Mouse (Mus musculus) liver, adult 2 months (tissue): ENCODE data around the gene Glrx5.

Source experiments
- CTCF ChIP-seq: fragments of 200-500 bp; IDR thresholded peaks from 2 replicates; pipeline ENCODE4 v1.5.1; 2011; ENCODE audit warnings: low read depth, low read length, control low read depth
- POLR2A ChIP-seq: fragments of 200-500 bp; IDR thresholded peaks from 2 replicates; pipeline ENCODE4 v1.6.1; 2011; ENCODE audit warnings: low read length, control low read depth; ENCODE audit not compliant: insufficient read depth; ENCODE audit errors: extremely low read depth

DNA sequence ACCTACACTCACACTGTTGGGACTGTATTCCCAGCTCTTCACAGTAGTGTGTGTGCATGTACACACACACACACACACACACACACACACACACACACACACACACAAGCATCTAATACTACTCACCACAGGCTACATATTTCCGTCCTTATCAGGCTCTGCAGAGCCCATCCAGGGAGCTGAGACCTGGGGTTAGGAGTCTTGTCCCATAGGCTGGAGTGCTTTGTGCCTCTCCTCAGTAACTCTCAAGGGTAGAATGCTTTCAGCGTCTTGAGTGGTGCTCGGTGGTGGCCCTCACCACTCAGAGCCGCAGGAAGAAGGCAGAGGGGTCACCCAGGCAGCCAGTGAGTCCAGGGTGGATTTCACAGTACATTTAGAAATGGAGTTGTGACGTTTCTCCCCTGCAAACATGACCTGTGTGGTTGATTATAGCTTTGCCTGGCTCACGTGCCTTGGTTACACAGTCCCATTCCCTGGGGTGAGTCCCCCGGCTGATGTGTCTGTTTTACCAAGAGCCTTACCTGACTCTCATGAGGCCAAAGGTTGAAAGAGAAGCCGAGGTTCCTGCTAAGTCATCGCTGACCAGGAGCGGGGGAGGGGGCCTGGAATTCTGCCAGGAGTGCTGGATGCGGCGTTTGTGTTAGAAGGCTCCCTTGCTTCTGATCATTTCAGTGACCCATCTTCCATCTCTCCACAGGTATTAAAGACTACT, 7.2 kb downstream of the Glrx5 start:
- TF ChIP-seq POLR2A (no peak), CTCF (no peak)
